Mouse (Mus musculus) neutrophil, adult 65 days (primary cell): ENCODE measurements around the gene Gm8909. TPM values are rescaled to one million over a fixed set of nuclear protein-coding genes. Genes with fewer than 3 reads are reported as not detected.

Experiments
- total RNA-seq: library from RNA; stranded (reverse); gene quantifications from 2 replicates; pipeline ENCODE4 v1.2.4, GENCODE M21; 2023

Gene Gm8909
- total RNA-seq, result not detected in 2 replicates

GRCm38 (mm10) chr17:36168039-36168652, at the start of gene Gm8909:
Gene Gm8909 (minus strand): TSS chr17:36168537.

GRCm38 (mm10) chr17:36190169-36190507, 21.8 kb upstream of the Gm8909 start, which contains the start of gene H2-T3:
Gene H2-T3 (minus strand): TSS chr17:36190287.

GRCm38 (mm10) chr17:36128968-36129817, 39.1 kb downstream of the Gm8909 start, which contains the start of gene Gm7030:
Gene Gm7030 (minus strand): TSS chr17:36129425.

GRCm38 (mm10) chr17:36121352-36122020, 46.9 kb downstream of the Gm8909 start, which contains the start of gene Gm19684:
Gene Gm19684 (plus strand): TSS chr17:36121678.

Other genes starting within 250 kb of the Gm8909 start
- gene Abcf1, start 198.8 kb downstream of the Gm8909 start, total RNA-seq, result 66.5 and 97.8 TPM in 2 replicates
- gene Gnl1, start 188.7 kb downstream of the Gm8909 start, total RNA-seq, result 43.4 and 73.5 TPM in 2 replicates
- gene Prr3, start 188.3 kb downstream of the Gm8909 start, total RNA-seq, result 26.3 and 32.8 TPM in 2 replicates
- 37.5 and 37.7 TPM in 2 replicates for gene H2-T24, start 148.0 kb downstream of the Gm8909 start, total RNA-seq
- 151 and 156 TPM in 2 replicates for gene H2-T23, start 135.7 kb downstream of the Gm8909 start, total RNA-seq
- gene H2-T22, start 125.8 kb downstream of the Gm8909 start, total RNA-seq, result 31.0 and 31.3 TPM in 2 replicates
- gene Gm6034, start 125.6 kb downstream of the Gm8909 start, total RNA-seq, result 0.29 TPM in 1 of 2 replicates, not detected in the other
- 34.1 and 46.2 TPM in 2 replicates for gene Gm11127, start 110.2 kb downstream of the Gm8909 start, total RNA-seq
- 0.68 and 1.4 TPM in 2 replicates for gene Gm19684, start 46.9 kb downstream of the Gm8909 start, total RNA-seq
- gene Gm7030, start 39.1 kb downstream of the Gm8909 start, total RNA-seq, result 1.6 and 2.5 TPM in 2 replicates
- not detected in 2 replicates for gene H2-T3, start 21.8 kb upstream of the Gm8909 start, total RNA-seq
- gene Rpp21, start 89.5 kb upstream of the Gm8909 start, total RNA-seq, result 28.8 and 46.8 TPM in 2 replicates
- gene Trim39, start 103.7 kb upstream of the Gm8909 start, total RNA-seq, result 49.7 and 70.0 TPM in 2 replicates
- gene H2-M10.2, start 118.0 kb upstream of the Gm8909 start, total RNA-seq, result not detected in 2 replicates
- not detected in 2 replicates for gene H2-M10.1, start 157.6 kb upstream of the Gm8909 start, total RNA-seq
- not detected in 2 replicates for gene H2-M10.3, start 199.9 kb upstream of the Gm8909 start, total RNA-seq